Mouse (Mus musculus): ENCODE measurements around the gene Abca2. TPM values are rescaled to one million over a fixed set of nuclear protein-coding genes. Genes with fewer than 3 reads are reported as not detected.
"Not testable (repeated sequence)": the region's sequence is repeated elsewhere in the genome, so short reads cannot be mapped to it uniquely, and the experiment has no call there.

The Abca2 gene
- polyA plus RNA-seq, 1 experiment from 2014 or later: 5.4 TPM

- 58% methylated on average over 8 of the region's 8 CpGs for WGBS
- Histone ChIP-seq H3K4me1 (replicated peaks; ENCODE audit: control insufficient read depth, insufficient read depth, low read length) (peaks cover 18% of the 10 kb centered on the region), H3K9me3 (ENCODE audit: control insufficient read depth, low read length) (no peaks in the 10 kb centered on the region), H3K27me3 (ENCODE audit: control insufficient read depth, insufficient read depth, low read depth, low read length) (peaks cover 67% of the 10 kb centered on the region), H3K9ac (ENCODE audit: low read length) (no peak within 1 kb of the TSS), H3K27ac (ENCODE audit: low read length) (no peak within 1 kb of the TSS), H3K36me3 (ENCODE audit: control insufficient read depth, insufficient read depth, low read length) (no peaks in the 10 kb centered on the region), H3K4me2 (ENCODE audit: low read depth, low read length) (no peak within 1 kb of the TSS), H3K4me3 (ENCODE audit: low read length) (no peak within 1 kb of the TSS)
- no peak for ATAC-seq (ENCODE audit: low read depth)
Observed at GRCm38 (mm10) chr2:25399051-25399450, 29.5 kb upstream of the Abca2 start, which contains the start of gene Npdc1. Npdc1 (plus strand) TSS chr2:25399351.

GRCm38 (mm10) chr2:25400291-25400690, 28.2 kb upstream of the Abca2 start:
- Histone ChIP-seq H3K4me3 (ENCODE audit: low read length) (no peak overlapping the region), H3K4me1 (replicated peaks; ENCODE audit: control insufficient read depth, insufficient read depth, low read length) (peaks cover 14% of the 10 kb centered on the region), H3K27ac (ENCODE audit: low read length) (no peak overlapping the region), H3K9ac (ENCODE audit: low read length) (no peak overlapping the region), H3K36me3 (ENCODE audit: control insufficient read depth, insufficient read depth, low read length) (no peaks in the 10 kb centered on the region), H3K4me2 (ENCODE audit: low read depth, low read length) (0 out of 2 replicates have a peak overlapping the region, but pooled peaks have one; percentile 16), H3K9me3 (ENCODE audit: control insufficient read depth, low read length) (no peaks in the 10 kb centered on the region), H3K27me3 (ENCODE audit: control insufficient read depth, insufficient read depth, low read depth, low read length) (peaks cover 67% of the 10 kb centered on the region)
- WGBS: 19% methylated on average over 16 of the region's 16 CpGs
- no peak for ATAC-seq (ENCODE audit: low read depth)

- no peak overlapping the region for H3K4me3 ChIP-seq (ENCODE audit: low read length)
- H3K9ac ChIP-seq (ENCODE audit: low read length): no peak overlapping the region
- H3K4me2 ChIP-seq (ENCODE audit: low read depth, low read length): 0 out of 2 replicates have a peak overlapping the region, but pooled peaks have one; percentile 16
- peaks cover 10% of the 10 kb centered on the region for H3K4me1 ChIP-seq (replicated peaks; ENCODE audit: control insufficient read depth, insufficient read depth, low read length)
- H3K27me3 ChIP-seq (ENCODE audit: control insufficient read depth, insufficient read depth, low read depth, low read length): peaks cover 63% of the 10 kb centered on the region
- H3K9me3 ChIP-seq (ENCODE audit: control insufficient read depth, low read length): no peaks in the 10 kb centered on the region
- no peaks in the 10 kb centered on the region for H3K36me3 ChIP-seq (ENCODE audit: control insufficient read depth, insufficient read depth, low read length)
- ATAC-seq (ENCODE audit: low read depth): no peak
- H3K27ac ChIP-seq (ENCODE audit: low read length): no peak overlapping the region
- 3% methylated on average over 17 of the region's 17 CpGs for WGBS
Observed at GRCm38 (mm10) chr2:25400764-25401163, 27.7 kb upstream of the Abca2 start.

- Histone ChIP-seq H3K27ac (ENCODE audit: low read length) (no peak overlapping the region), H3K9ac (ENCODE audit: low read length) (no peak overlapping the region), H3K9me3 (ENCODE audit: control insufficient read depth, low read length) (no peaks in the 10 kb centered on the region), H3K27me3 (ENCODE audit: control insufficient read depth, insufficient read depth, low read depth, low read length) (peaks cover 54% of the 10 kb centered on the region), H3K4me2 (ENCODE audit: low read depth, low read length) (peak overlapping the region; percentile 67), H3K4me1 (replicated peaks; ENCODE audit: control insufficient read depth, insufficient read depth, low read length) (peaks cover 5% of the 10 kb centered on the region; the same call in 1 of the 2 replicates), H3K4me3 (ENCODE audit: low read length) (peak overlapping the region; percentile 61), H3K36me3 (ENCODE audit: control insufficient read depth, insufficient read depth, low read length) (no peaks in the 10 kb centered on the region)
- 1% methylated on average over 13 of the region's 13 CpGs for WGBS
- peak; percentile 10; the same call in 1 of the 2 replicates for ATAC-seq (ENCODE audit: low read depth)
Observed at GRCm38 (mm10) chr2:25402377-25402971, 26.0 kb upstream of the Abca2 start.

GRCm38 (mm10) chr2:25402972-25403601, 25.4 kb upstream of the Abca2 start:
- Histone ChIP-seq H3K4me3 (ENCODE audit: low read length) (peak overlapping the region; percentile 61), H3K4me1 (replicated peaks; ENCODE audit: control insufficient read depth, insufficient read depth, low read length) (peaks cover 5% of the 10 kb centered on the region; the same call in 1 of the 2 replicates), H3K9me3 (ENCODE audit: control insufficient read depth, low read length) (no peaks in the 10 kb centered on the region), H3K9ac (ENCODE audit: low read length) (peak overlapping the region; percentile 65), H3K36me3 (ENCODE audit: control insufficient read depth, insufficient read depth, low read length) (no peaks in the 10 kb centered on the region), H3K27me3 (ENCODE audit: control insufficient read depth, insufficient read depth, low read depth, low read length) (peaks cover 51% of the 10 kb centered on the region), H3K27ac (ENCODE audit: low read length) (no peak overlapping the region), H3K4me2 (ENCODE audit: low read depth, low read length) (peak overlapping the region; percentile 67)
- peak; percentile 51; the same call in 1 of the 2 replicates for ATAC-seq (ENCODE audit: low read depth)
- under 1% methylated on average over 54 of the region's 54 CpGs for WGBS

- Histone ChIP-seq H3K9ac (ENCODE audit: low read length) (no peak overlapping the region), H3K27me3 (ENCODE audit: control insufficient read depth, insufficient read depth, low read depth, low read length) (peaks cover 51% of the 10 kb centered on the region), H3K9me3 (ENCODE audit: control insufficient read depth, low read length) (no peaks in the 10 kb centered on the region), H3K27ac (ENCODE audit: low read length) (no peak overlapping the region), H3K4me2 (ENCODE audit: low read depth, low read length) (no peak overlapping the region), H3K4me1 (replicated peaks; ENCODE audit: control insufficient read depth, insufficient read depth, low read length) (peaks cover 5% of the 10 kb centered on the region; the same call in 1 of the 2 replicates), H3K36me3 (ENCODE audit: control insufficient read depth, insufficient read depth, low read length) (no peaks in the 10 kb centered on the region), H3K4me3 (ENCODE audit: low read length) (no peak overlapping the region)
- WGBS: 76% methylated on average over 4 of the region's 4 CpGs
- ATAC-seq (ENCODE audit: low read depth): no peak
Observed at GRCm38 (mm10) chr2:25403994-25404393, 24.5 kb upstream of the Abca2 start.

- Histone ChIP-seq H3K9me3 (ENCODE audit: control insufficient read depth, low read length) (no peaks in the 10 kb centered on the region), H3K4me3 (ENCODE audit: low read length) (no peak overlapping the region), H3K27ac (ENCODE audit: low read length) (no peak overlapping the region), H3K36me3 (ENCODE audit: control insufficient read depth, insufficient read depth, low read length) (no peaks in the 10 kb centered on the region), H3K27me3 (ENCODE audit: control insufficient read depth, insufficient read depth, low read depth, low read length) (peaks cover 8% of the 10 kb centered on the region), H3K4me2 (ENCODE audit: low read depth, low read length) (no peak overlapping the region), H3K4me1 (replicated peaks; ENCODE audit: control insufficient read depth, insufficient read depth, low read length) (no peaks in the 10 kb centered on the region), H3K9ac (ENCODE audit: low read length) (no peak overlapping the region)
- no peak for ATAC-seq (ENCODE audit: low read depth)
- 74% methylated on average over 10 of the region's 10 CpGs for WGBS
Observed at GRCm38 (mm10) chr2:25408908-25409307, 19.6 kb upstream of the Abca2 start.

- not testable (repeated sequence) for H3K9me3 ChIP-seq (ENCODE audit: control insufficient read depth, low read length); H3K4me1 ChIP-seq (replicated peaks; ENCODE audit: control insufficient read depth, insufficient read depth, low read length); H3K36me3 ChIP-seq (ENCODE audit: control insufficient read depth, insufficient read depth, low read length); H3K27ac ChIP-seq (ENCODE audit: low read length); ATAC-seq (ENCODE audit: low read depth); H3K4me2 ChIP-seq (ENCODE audit: low read depth, low read length); H3K4me3 ChIP-seq (ENCODE audit: low read length); H3K9ac ChIP-seq (ENCODE audit: low read length); H3K27me3 ChIP-seq (ENCODE audit: control insufficient read depth, insufficient read depth, low read depth, low read length)
Observed at GRCm38 (mm10) chr2:25413436-25413835, 15.1 kb upstream of the Abca2 start.

GRCm38 (mm10) chr2:25417426-25417825, 11.1 kb upstream of the Abca2 start:
- 11% methylated on average over 3 of the region's 3 CpGs for WGBS
- H3K27ac ChIP-seq (ENCODE audit: low read length): no peak overlapping the region
- H3K36me3 ChIP-seq (ENCODE audit: control insufficient read depth, insufficient read depth, low read length): no peaks in the 10 kb centered on the region
- H3K4me1 ChIP-seq (replicated peaks; ENCODE audit: control insufficient read depth, insufficient read depth, low read length): no peaks in the 10 kb centered on the region
- H3K9me3 ChIP-seq (ENCODE audit: control insufficient read depth, low read length): no peaks in the 10 kb centered on the region
- H3K4me2 ChIP-seq (ENCODE audit: low read depth, low read length): no peak overlapping the region
- H3K4me3 ChIP-seq (ENCODE audit: low read length): no peak overlapping the region
- H3K27me3 ChIP-seq (ENCODE audit: control insufficient read depth, insufficient read depth, low read depth, low read length): no peaks in the 10 kb centered on the region
- no peak overlapping the region for H3K9ac ChIP-seq (ENCODE audit: low read length)
- ATAC-seq (ENCODE audit: low read depth): no peak
